Mouse (Mus musculus) heart, embryonic 16.5 days (tissue): ENCODE measurements around the gene Olfr462. TPM values are rescaled to one million over a fixed set of nuclear protein-coding genes. Genes with fewer than 3 reads are reported as not detected.
"Not testable (repeated sequence)": the region's sequence is repeated elsewhere in the genome, so short reads cannot be mapped to it uniquely, and the experiment has no call there.

Experiments
- ATAC-seq: fragments of 200-750 bp; cut with Nextera tagmentation; replicated peaks from 2 replicates; pipeline ENCODE4 v1.8.0; 2017; ENCODE audit warnings: moderate number of reproducible peaks; ENCODE audit not compliant: insufficient read depth, low FRiP score; ENCODE audit errors: extremely low read depth
- H3K27ac ChIP-seq: fragments of 300-500 bp; sonication (generic); 2 replicates; pipeline ENCODE4 v1.5.1; 2014; ENCODE audit warnings: mild to moderate bottlenecking, low read length, control low read depth, moderate library complexity
- H3K27me3 ChIP-seq: fragments of 300-500 bp; sonication (generic); 2 replicates; pipeline ENCODE4 v1.6.1; 2014; ENCODE audit warnings: low read length, mixed read lengths; ENCODE audit not compliant: control insufficient read depth, insufficient read depth
- H3K36me3 ChIP-seq: fragments of 300-500 bp; sonication (generic); 2 replicates; pipeline ENCODE4 v1.6.1; 2014; ENCODE audit not compliant: control insufficient read depth, insufficient read depth
- H3K4me1 ChIP-seq: fragments of 300-500 bp; sonication (generic); 2 replicates; pipeline ENCODE4 v1.6.1; 2014; ENCODE audit warnings: low read length, mixed read lengths; ENCODE audit not compliant: control insufficient read depth, insufficient read depth
- H3K4me2 ChIP-seq: fragments of 300-500 bp; sonication (generic); 2 replicates; pipeline ENCODE4 v1.6.1; 2014; ENCODE audit warnings: low read depth, mild to moderate bottlenecking, control low read depth, low read length
- H3K4me3 ChIP-seq: fragments of 300-500 bp; sonication (generic); 2 replicates; pipeline ENCODE4 v1.5.1; 2014; ENCODE audit warnings: mild to moderate bottlenecking, control low read depth, low read length
- H3K9ac ChIP-seq: fragments of 300-500 bp; sonication (generic); 2 replicates; pipeline ENCODE4 v1.6.1; 2014; ENCODE audit warnings: low read length, control low read depth
- H3K9me3 ChIP-seq: fragments of 300-500 bp; sonication (generic); replicated peaks from 2 replicates; pipeline ENCODE4 v1.6.1; 2016; ENCODE audit warnings: low read length; ENCODE audit not compliant: control insufficient read depth
- WGBS: fragments of 180-500 bp; shearing (Covaris S2); extraction: QIAGEN DNeasy Blood & Tissue Kit; methylation state at CpG from one replicate; pipeline ENCODE4 v1.1.7; 2014; 5-methylcytosine and 5-hydroxymethylcytosine counted together
- polyA plus RNA-seq: library from polyadenylated mRNA; unstranded; fragments of >200 nt; fragmentation: Nextera tagmentation; extraction: Ambion mirVana; gene quantifications from 2 replicates; pipeline ENCODE4 v1.2.1, GENCODE M21; 2015

Olfr462 gene
- polyA plus RNA-seq, 1 experiment from 2014 or later, result not detected

GRCm38 (mm10) chr11:87884856-87885255, 7.2 kb downstream of the Olfr462 start:
- Histone ChIP-seq H3K4me2 (no peak overlapping the region), H3K9ac (no peak overlapping the region), H3K36me3 (no peaks in the 10 kb centered on the region), H3K27ac (no peak overlapping the region), H3K9me3 (no peaks in the 10 kb centered on the region), H3K4me3 (no peak overlapping the region), H3K27me3 (no peaks in the 10 kb centered on the region), H3K4me1 (no peaks in the 10 kb centered on the region)
- WGBS, result 75% methylated on average over 5 of the region's 5 CpGs
- no peak for ATAC-seq

- no peak overlapping the region for H3K4me3 ChIP-seq
- no peaks in the 10 kb centered on the region for H3K36me3 ChIP-seq
- H3K27ac ChIP-seq, result no peak overlapping the region
- no peak for ATAC-seq
- no peaks in the 10 kb centered on the region for H3K4me1 ChIP-seq
- 41% methylated on average over 5 of the region's 5 CpGs for WGBS
- H3K9ac ChIP-seq, result no peak overlapping the region
- H3K9me3 ChIP-seq, result no peaks in the 10 kb centered on the region
- no peaks in the 10 kb centered on the region for H3K27me3 ChIP-seq
- H3K4me2 ChIP-seq, result no peak overlapping the region
Observed at GRCm38 (mm10) chr11:87883493-87883892, 8.6 kb downstream of the Olfr462 start.

GRCm38 (mm10) chr11:87881714-87882113, 10.4 kb downstream of the Olfr462 start:
- no peak overlapping the region for H3K4me3 ChIP-seq
- WGBS, result 60% methylated on average over 4 of the region's 4 CpGs
- ATAC-seq, result no peak

GRCm38 (mm10) chr11:87879826-87880225, 12.2 kb downstream of the Olfr462 start:
- H3K27ac ChIP-seq, result no peak overlapping the region

More at GRCm38 (mm10) chr11:87881714-87882113, 10.4 kb downstream of the Olfr462 start:
- Histone ChIP-seq H3K9ac (no peak overlapping the region), H3K27me3 (no peaks in the 10 kb centered on the region), H3K9me3 (no peaks in the 10 kb centered on the region), H3K27ac (no peak overlapping the region), H3K36me3 (no peaks in the 10 kb centered on the region), H3K4me1 (no peaks in the 10 kb centered on the region), H3K4me2 (no peak overlapping the region)

GRCm38 (mm10) chr11:87875436-87875835, 16.6 kb downstream of the Olfr462 start, which contains the start of gene Epx:
Gene Epx, minus strand, starts transcription at chr11:87875536.
- no peaks in the 10 kb centered on the region for H3K9me3 ChIP-seq
- no peak within 1 kb of the TSS for H3K9ac ChIP-seq
- no peak for ATAC-seq
- no peak within 1 kb of the TSS for H3K4me2 ChIP-seq
- no peaks in the 10 kb centered on the region for H3K36me3 ChIP-seq
- H3K27ac ChIP-seq, result no peak within 1 kb of the TSS
- peaks cover 3% of the 10 kb centered on the region for H3K27me3 ChIP-seq
- no peaks in the 10 kb centered on the region for H3K4me1 ChIP-seq
- no peak within 1 kb of the TSS for H3K4me3 ChIP-seq
- WGBS, result 80% methylated on average over 6 of the region's 6 CpGs

More at GRCm38 (mm10) chr11:87879826-87880225, 12.2 kb downstream of the Olfr462 start:
- Histone ChIP-seq H3K4me3 (no peak overlapping the region), H3K27me3 (no peaks in the 10 kb centered on the region), H3K36me3 (no peaks in the 10 kb centered on the region), H3K4me1 (no peaks in the 10 kb centered on the region), H3K9me3 (no peaks in the 10 kb centered on the region), H3K4me2 (no peak overlapping the region), H3K9ac (no peak overlapping the region)
- no peak for ATAC-seq
- 85% methylated on average over 9 of the region's 9 CpGs for WGBS

GRCm38 (mm10) chr11:87871766-87872165, 20.3 kb downstream of the Olfr462 start:
- H3K9me3 ChIP-seq, result no peaks in the 10 kb centered on the region
- H3K4me2 ChIP-seq, result no peak overlapping the region
- no peak overlapping the region for H3K4me3 ChIP-seq
- WGBS, result 33% methylated on average over 8 of the region's 8 CpGs
- no peaks in the 10 kb centered on the region for H3K4me1 ChIP-seq
- H3K27ac ChIP-seq, result no peak overlapping the region
- peaks cover 3% of the 10 kb centered on the region for H3K27me3 ChIP-seq
- no peak for ATAC-seq
- no peaks in the 10 kb centered on the region for H3K36me3 ChIP-seq
- no peak overlapping the region for H3K9ac ChIP-seq

GRCm38 (mm10) chr11:87870096-87870495, 22.0 kb downstream of the Olfr462 start:
- no peak for ATAC-seq
- WGBS, result 83% methylated on average over 2 of the region's 2 CpGs
- Histone ChIP-seq H3K4me3 (no peak overlapping the region), H3K27me3 (peaks cover 3% of the 10 kb centered on the region), H3K9me3 (no peaks in the 10 kb centered on the region), H3K36me3 (no peaks in the 10 kb centered on the region), H3K9ac (no peak overlapping the region), H3K4me2 (no peak overlapping the region), H3K4me1 (no peaks in the 10 kb centered on the region), H3K27ac (no peak overlapping the region)

- not testable (repeated sequence) for H3K4me2 ChIP-seq, H3K9me3 ChIP-seq, H3K4me3 ChIP-seq, H3K27ac ChIP-seq, H3K27me3 ChIP-seq, ATAC-seq, H3K36me3 ChIP-seq, H3K4me1 ChIP-seq, H3K9ac ChIP-seq
- WGBS, result 79% methylated on average over 1 of the region's 2 CpGs
Observed at GRCm38 (mm10) chr11:87866891-87867290, 25.2 kb downstream of the Olfr462 start.

GRCm38 (mm10) chr11:87862805-87863204, 29.3 kb downstream of the Olfr462 start:
- H3K4me3 ChIP-seq, result no peak overlapping the region
- no peak overlapping the region for H3K27ac ChIP-seq
- H3K4me1 ChIP-seq, result peaks cover 8% of the 10 kb centered on the region
- H3K27me3 ChIP-seq, result peaks cover 2% of the 10 kb centered on the region; the same call in 1 of the 2 replicates
- no peak overlapping the region for H3K4me2 ChIP-seq
- WGBS, result 90% methylated on average over 13 of the region's 13 CpGs
- no peaks in the 10 kb centered on the region for H3K9me3 ChIP-seq
- H3K9ac ChIP-seq, result no peak overlapping the region
- ATAC-seq, result no peak
- H3K36me3 ChIP-seq, result 0 out of 2 replicates have a peak, but pooled peaks cover 6% of the 10 kb centered on the region
